Comparison of ENCODE assay signal across 8 mouse cellular contexts in the genomic region with DNA sequence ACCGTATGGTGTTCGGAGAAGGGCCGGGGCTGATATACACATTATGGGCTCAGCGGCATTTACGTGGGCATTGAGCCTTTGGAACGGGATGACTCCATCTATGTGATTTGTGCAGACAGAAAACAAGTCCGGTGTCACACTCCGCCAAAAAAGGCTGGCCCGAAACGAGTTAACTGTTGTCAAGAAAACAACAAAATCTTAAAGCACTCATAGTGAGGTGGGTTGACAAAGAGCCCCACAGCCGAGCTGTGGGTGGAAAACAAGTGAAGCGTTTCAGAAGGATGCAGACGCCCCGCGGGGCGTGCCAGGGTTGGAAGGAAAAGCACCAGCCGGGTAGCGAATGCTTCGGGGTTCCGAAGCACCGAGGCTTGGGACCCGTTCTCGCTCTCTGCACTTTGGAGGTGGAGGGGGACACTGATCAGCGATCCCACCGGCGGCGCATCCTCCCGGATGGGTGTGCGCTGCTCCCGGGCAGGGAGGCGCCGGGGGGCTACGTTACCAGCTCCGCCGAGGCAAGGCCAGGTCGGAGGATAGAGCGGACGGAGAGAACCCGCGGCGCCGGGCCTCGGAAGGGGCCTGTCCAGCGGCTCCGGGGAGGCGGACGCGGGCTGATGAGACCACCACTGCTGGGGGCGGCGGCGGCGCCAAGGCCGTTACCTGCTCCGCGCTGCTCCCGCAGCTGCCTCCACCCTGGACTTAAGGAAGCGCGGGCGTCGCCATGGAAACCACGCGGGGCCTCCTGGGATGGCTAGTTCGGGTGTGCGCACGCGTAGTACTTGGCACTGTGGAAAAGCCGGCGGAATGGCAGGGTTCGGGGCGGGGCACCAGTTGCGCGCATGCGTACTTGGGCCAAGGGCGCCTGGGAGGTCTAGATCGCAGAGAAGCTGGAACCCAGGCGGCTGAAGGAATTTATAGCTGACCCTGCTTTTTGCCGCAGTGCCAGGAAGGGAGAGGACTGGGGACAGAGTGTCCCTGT. TPM values are rescaled to one million over a fixed set of nuclear protein-coding genes. Genes with fewer than 3 reads are reported as not detected.
A peak's percentile ranks its signal among the peaks of the same experiment; 100 is the strongest.
DNase-seq lines count a peak whose midpoint lies in the region; ATAC-seq lines count a peak whose summit lies in the region.

TSS of gene Lca5l (minus strand) at position 741 of the 976 bp plus-strand sequence.

- WGBS in hindbrain, embryonic 15.5 days = under 1% methylated on average over 77 of the region's 77 CpGs

- ATAC-seq in hindbrain, embryonic 15.5 days (ENCODE audit: low FRiP score, low read depth) = peak; percentile 98

- no peaks in the 10 kb centered on the region for H3K27me3 ChIP-seq in hindbrain, embryonic 15.5 days

- no peaks in the 10 kb centered on the region for H3K36me3 ChIP-seq in hindbrain, embryonic 15.5 days

- H3K9ac ChIP-seq in hindbrain, embryonic 15.5 days = peak within 1 kb of the TSS; percentile 88

- DNase-seq in T-cell, adult 2 months (ENCODE audit: low spot score) = peak; percentile 91
- DNase-seq in cerebellum, postnatal 36 days = peak; percentile 100
- DNase-seq in frontal cortex, postnatal 36 days (ENCODE audit: low spot score in 2 of 2) = peak; percentile 99
- peak; percentile 98 for DNase-seq in left cerebral cortex, adult 11 months (ENCODE audit: low spot score)
- DNase-seq in lung, postnatal 4 days = peak; percentile 99 to 100
- peak; percentile 99 for DNase-seq in retina, postnatal 7 days (ENCODE audit: low read depth, low spot score)
- DNase-seq in urinary bladder, adult 2 months (ENCODE audit: low spot score) = peak; percentile 99

- H3K27ac ChIP-seq in hindbrain, embryonic 15.5 days (replicated peaks) = peak within 1 kb of the TSS; percentile 86

- H3K4me3 ChIP-seq in hindbrain, embryonic 15.5 days = peak within 1 kb of the TSS; percentile 83

- H3K4me1 ChIP-seq in hindbrain, embryonic 15.5 days (replicated peaks) = peaks cover 12% of the 10 kb centered on the region

- H3K9me3 ChIP-seq in hindbrain, embryonic 15.5 days = no peaks in the 10 kb centered on the region

- H3K4me2 ChIP-seq in hindbrain, embryonic 15.5 days = peak within 1 kb of the TSS; percentile 65

RNA-seq across cellular contexts. Expression of gene Lca5l, which starts in this region (rescaled TPM):
- polyA plus RNA-seq in hindbrain, embryonic 15.5 days (2015; fragmentation: Nextera tagmentation; extraction: Ambion mirVana) = 2.3 and 2.4 TPM in 2 replicates
- polyA plus RNA-seq in urinary bladder, adult 2 months (2012; rRNA removed) = 1.1 and 2.0 TPM in 2 replicates

Comparison
In these comparisons a context has a peak if more than half of its experiments do, and no peak if none do; other contexts are left out.
1. Peak in every context shown above with its lines: DNase-seq, ATAC-seq, H3K4me3 ChIP-seq and H3K27ac ChIP-seq.